Mouse (Mus musculus) thymus, postnatal 14 days (tissue): ENCODE measurements around the gene Gna13.
"Not testable (repeated sequence)": the region's sequence is repeated elsewhere in the genome, so short reads cannot be mapped to it uniquely, and the experiment has no call there.

Experiments used
- DNase-seq: peaks from one replicate; pipeline ENCODE4 v3.0.0; 2021

Gene Gna13

GRCm38 (mm10) chr11:109362463-109363190 lies at the start of gene Gna13:
TSS of gene Gna13 (plus strand) at chr11:109362831.
- DNase-seq = peak; percentile 92

GRCm38 (mm10) chr11:109316921-109317320 lies 45.7 kb upstream of the Gna13 start:
- DNase-seq = peak; percentile 67

- DNase-seq = no peak
These were observed 43.2 kb upstream of the Gna13 start for GRCm38 (mm10) chr11:109319471-109319870.

- DNase-seq = no peak
These were observed 42.7 kb upstream of the Gna13 start for GRCm38 (mm10) chr11:109319946-109320345.

- DNase-seq = no peak
These were observed 42.2 kb upstream of the Gna13 start for GRCm38 (mm10) chr11:109320361-109320933.

- no peak for DNase-seq
These were observed 36.4 kb upstream of the Gna13 start for GRCm38 (mm10) chr11:109326270-109326669.

GRCm38 (mm10) chr11:109327381-109327780 lies 35.2 kb upstream of the Gna13 start:
- DNase-seq = no peak

GRCm38 (mm10) chr11:109327952-109328351 lies 34.7 kb upstream of the Gna13 start:
- DNase-seq = no peak

- no peak for DNase-seq
These were observed 33.3 kb upstream of the Gna13 start for GRCm38 (mm10) chr11:109329331-109329730.

GRCm38 (mm10) chr11:109330706-109331393 lies 31.8 kb upstream of the Gna13 start:
- no peak for DNase-seq

GRCm38 (mm10) chr11:109331424-109331824 lies 31.2 kb upstream of the Gna13 start:
- DNase-seq = peak; percentile 97

GRCm38 (mm10) chr11:109332722-109333121 lies 29.9 kb upstream of the Gna13 start:
- DNase-seq = no peak

GRCm38 (mm10) chr11:109334773-109335172 lies 27.9 kb upstream of the Gna13 start:
- DNase-seq = no peak

GRCm38 (mm10) chr11:109335890-109336289 lies 26.7 kb upstream of the Gna13 start:
- DNase-seq = no peak

- DNase-seq = no peak
These were observed 23.3 kb upstream of the Gna13 start for GRCm38 (mm10) chr11:109339155-109339938.

GRCm38 (mm10) chr11:109340541-109340940 lies 22.1 kb upstream of the Gna13 start:
- DNase-seq = no peak

- DNase-seq = not testable (repeated sequence)
These were observed 20.0 kb upstream of the Gna13 start for GRCm38 (mm10) chr11:109342666-109343065.

GRCm38 (mm10) chr11:109343558-109343957 lies 19.1 kb upstream of the Gna13 start:
- DNase-seq = no peak

- peak; percentile 43 for DNase-seq
These were observed 18.5 kb upstream of the Gna13 start for GRCm38 (mm10) chr11:109343991-109344599.

GRCm38 (mm10) chr11:109347242-109347959 lies 15.2 kb upstream of the Gna13 start:
- DNase-seq = peak; percentile 58

GRCm38 (mm10) chr11:109348408-109348807 lies 14.2 kb upstream of the Gna13 start:
- no peak for DNase-seq
